Mouse (Mus musculus) lung, postnatal 4 days (tissue): Measurements from ENCODE around the gene Chrnd.
A peak's percentile ranks its signal among the peaks of the same experiment; 100 is the strongest.

Experiments used
- DNase-seq, 2 experiments: peaks; one replicate each; pipeline ENCODE4 v3.0.0; 2021

Gene Chrnd

GRCm38 (mm10) chr1:87239056-87239455 is 48.6 kb downstream of the Chrnd start:
- DNase-seq = no peak

- DNase-seq = no peak
These were observed 52.6 kb downstream of the Chrnd start for GRCm38 (mm10) chr1:87243021-87243420.

GRCm38 (mm10) chr1:87245430-87245829 is 55.0 kb downstream of the Chrnd start:
- DNase-seq = no peak

GRCm38 (mm10) chr1:87245929-87246815 is 55.8 kb downstream of the Chrnd start:
- DNase-seq = peak; percentile 63 to 81
